ENCODE assay signal across 8 mouse cellular contexts in the genomic region with DNA sequence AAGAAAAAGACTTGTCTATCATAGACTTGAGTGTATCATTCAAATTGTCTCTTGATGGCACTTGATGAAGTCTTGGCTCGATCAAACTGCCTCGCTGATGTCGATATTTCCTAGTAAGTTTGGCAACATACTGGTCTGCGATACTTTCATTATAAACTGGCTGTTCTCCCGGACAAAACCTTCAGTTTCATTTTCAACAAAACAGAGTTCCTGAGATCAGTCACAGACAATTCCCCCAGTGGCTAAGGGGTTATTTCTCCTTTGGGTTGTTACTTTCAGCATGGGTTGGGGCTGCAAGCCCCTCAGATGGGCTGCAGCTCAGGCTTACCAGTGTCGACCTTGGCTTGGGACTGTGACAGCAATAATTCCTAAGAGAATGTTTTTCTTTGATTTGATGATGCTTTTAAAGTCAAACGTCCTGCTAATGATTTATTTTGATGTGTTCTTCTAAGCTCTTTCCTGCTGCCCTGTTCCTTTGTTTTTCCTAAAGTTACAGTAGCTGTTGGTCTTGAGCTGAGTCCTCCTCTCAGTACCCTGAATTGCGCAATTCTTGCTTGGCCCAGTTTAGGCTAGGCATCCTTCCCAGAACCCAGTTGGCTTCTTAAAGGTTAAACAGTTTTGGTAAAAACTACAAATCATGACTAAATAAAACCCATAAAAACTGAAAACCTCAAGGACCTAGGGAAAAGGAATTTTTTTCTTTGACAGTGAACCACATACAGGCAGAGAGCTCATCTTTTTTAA.
DNase-seq lines count a peak whose midpoint lies in the region; ATAC-seq and TF ChIP-seq lines count a peak whose summit lies in the region.

No protein-coding gene starts in this region.

- no peak overlapping the region for H3K4me2 ChIP-seq in forebrain, embryonic 15.5 days (replicated peaks)

- no peaks in the 10 kb centered on the region for H3K9me3 ChIP-seq in forebrain, embryonic 15.5 days

- H3K36me3 ChIP-seq in forebrain, embryonic 15.5 days: no peaks in the 10 kb centered on the region

- peak; percentile 28 for ATAC-seq in Patski
- no peak for ATAC-seq in forebrain, embryonic 15.5 days (replicated peaks)

- POLR2A ChIA-PET in Patski (lab: Charles Lee): interaction anchor here (0.5 to 2.5 kb wide), 2 partner anchors 66 to 202 kb away, joined by 3 to 7 read pairs; no protein-coding TSS in a partner anchor

- H3K9ac ChIP-seq in forebrain, embryonic 15.5 days (replicated peaks): no peak overlapping the region

- no peak overlapping the region for H3K27ac ChIP-seq in forebrain, embryonic 15.5 days (replicated peaks)

- peak; percentile 90 for DNase-seq in 3T3-L1 (ENCODE audit: low read depth, low spot score)
- no peak for DNase-seq in Patski (ENCODE audit: low read depth, low spot score)
- peak; percentile 49 to 70 for DNase-seq in heart, adult 9 months (ENCODE audit: low spot score in 2 of 2)
- DNase-seq in lung, adult 2 months: peak; percentile 19
- no peak for DNase-seq in right cerebral cortex, postnatal 10 days (ENCODE audit: low spot score in 2 of 2)
- DNase-seq in embryo, embryonic 11 days: no peak
- DNase-seq in natural killer cell, adult 2 months (ENCODE audit: low spot score in 2 of 2): no peak

- TF ChIP-seq POLR2A in lung, adult 2 months (IDR thresholded peaks at IDR 0.05; ENCODE audit: borderline replicate concordance, extremely low read depth, low read depth, low read length): no peak

- CTCF ChIA-PET in Patski (lab: Charles Lee): interaction anchor here (1.3 kb wide), 1 partner anchor 63 kb away, joined by 4 read pairs; no protein-coding TSS in a partner anchor

- WGBS in lung, adult 2 months: 15% methylated on average over 8 of the region's 8 CpGs
- WGBS in forebrain, embryonic 15.5 days: 72% methylated on average over 8 of the region's 8 CpGs

- no peak for TF ChIP-seq CTCF in Patski (IDR thresholded peaks at IDR 0.05)
- TF ChIP-seq CTCF in lung, adult 2 months (IDR thresholded peaks at IDR 0.05; ENCODE audit: insufficient read depth, low read length): no peak

- peaks cover 10% of the 10 kb centered on the region for H3K4me1 ChIP-seq in lung, adult 2 months (ENCODE audit: control insufficient read depth, insufficient read depth, low read length)
- peaks cover 9% of the 10 kb centered on the region for H3K4me1 ChIP-seq in forebrain, embryonic 15.5 days

- in situ Hi-C loops in Patski (cut with MboI; ENCODE audit: low pct_unique_long_range_greater_than_20kb): loop anchor here (5.0 kb wide), 1 partner anchor 66 kb away; no protein-coding TSS in a partner anchor

- H3K27me3 ChIP-seq in Patski: no peaks in the 10 kb centered on the region
- H3K27me3 ChIP-seq in forebrain, embryonic 15.5 days: no peaks in the 10 kb centered on the region

- H3K4me3 ChIP-seq in lung, adult 2 months (replicated peaks; ENCODE audit: extremely low read depth, low read depth, low read length): peak overlapping the region; percentile 56
- no peak overlapping the region for H3K4me3 ChIP-seq in forebrain, embryonic 15.5 days

Comparison
In these comparisons a context has a peak if more than half of its experiments do, and no peak if none do; other contexts are left out.
1. DNase-seq: peak in 3T3-L1 (single experiment), heart, adult 9 months (2 of 2) and lung, adult 2 months (single experiment); none in Patski (single experiment), right cerebral cortex, postnatal 10 days (0 of 2), embryo, embryonic 11 days (single experiment) and natural killer cell, adult 2 months (0 of 2).